10 mouse cellular contexts compared by ENCODE assay signal in genomic region chr14:25153573-25153972, GRCm38 (mm10).
"Had no signal": no experiment of that assay in that cellular context is flagged by ENCODE, and none has a peak within 500 bp of the region (broad histone marks: within the 10 kb centered on the region; RNA-seq: fewer than 3 reads in every experiment).

No protein-coding gene starts in this region.

- H3K36me3 ChIP-seq: liver, embryonic 13.5 days had no signal

- H3K4me1 ChIP-seq: liver, embryonic 13.5 days had no signal

- H3K27me3 ChIP-seq: liver, embryonic 13.5 days had no signal

- H3K4me3 ChIP-seq: liver, embryonic 13.5 days had no signal

- H3K9me3 ChIP-seq: liver, embryonic 13.5 days had no signal

- DNase-seq: kidney, postnatal 14 days; kidney, postnatal 4 days; liver, embryonic 13.5 days; lung, adult 2 months; lung, postnatal 14 days; lung, postnatal 4 days; midbrain, embryonic 14.5 days; thymus, adult 18-20 months; thymus, postnatal 14 days; thymus, postnatal 4 days had no signal

- H3K27ac ChIP-seq: liver, embryonic 13.5 days had no signal

- H3K9ac ChIP-seq: liver, embryonic 13.5 days had no signal
